Mouse (Mus musculus) neural tube, embryonic 13.5 days (tissue): ENCODE data around the gene Ykt6. TPM values are rescaled to one million over a fixed set of nuclear protein-coding genes. Genes with fewer than 3 reads are reported as not detected.
A peak's percentile ranks its signal among the peaks of the same experiment; 100 is the strongest.
"Not testable (repeated sequence)": the region's sequence is repeated elsewhere in the genome, so short reads cannot be mapped to it uniquely, and the experiment has no call there.

Source experiments
- ATAC-seq: fragments of 200-750 bp; cut with Nextera tagmentation; 2 replicates; pipeline ENCODE4 v1.8.0; 2017; ENCODE audit warnings: low read depth, mild to moderate bottlenecking, moderate TSS enrichment, moderate library complexity
- H3K27ac ChIP-seq: fragments of 300-500 bp; sonication (generic); replicated peaks from 2 replicates; pipeline ENCODE4 v1.5.1; 2015; ENCODE audit warnings: moderate library complexity, mild to moderate bottlenecking, inconsistent platforms
- H3K27me3 ChIP-seq: fragments of 300-500 bp; sonication (generic); 2 replicates; pipeline ENCODE4 v1.6.1; 2015; ENCODE audit warnings: mild to moderate bottlenecking, inconsistent platforms
- H3K36me3 ChIP-seq: fragments of 300-500 bp; sonication (generic); 2 replicates; pipeline ENCODE4 v1.6.1; 2015; ENCODE audit warnings: mild to moderate bottlenecking, inconsistent platforms
- H3K4me1 ChIP-seq: fragments of 300-500 bp; sonication (generic); replicated peaks from 2 replicates; pipeline ENCODE4 v1.6.1; 2015; ENCODE audit warnings: inconsistent platforms
- H3K4me2 ChIP-seq: fragments of 300-500 bp; sonication (generic); 2 replicates; pipeline ENCODE4 v1.6.1; 2015; ENCODE audit warnings: inconsistent platforms, mild to moderate bottlenecking, moderate library complexity
- H3K4me3 ChIP-seq: fragments of 300-500 bp; sonication (generic); 2 replicates; pipeline ENCODE4 v1.5.1; 2015; ENCODE audit warnings: mild to moderate bottlenecking, inconsistent platforms
- H3K9ac ChIP-seq: fragments of 300-500 bp; sonication (generic); 2 replicates; pipeline ENCODE4 v1.6.1; 2015; ENCODE audit warnings: moderate library complexity, mild to moderate bottlenecking, inconsistent platforms
- H3K9me3 ChIP-seq: fragments of 300-500 bp; sonication (generic); 2 replicates; pipeline ENCODE4 v1.6.1; 2016; ENCODE audit warnings: inconsistent platforms
- WGBS: fragments of 180-500 bp; shearing (Covaris S2); methylation state at CpG from one replicate; pipeline ENCODE4 v1.1.7; 2015; 5-methylcytosine and 5-hydroxymethylcytosine counted together
- polyA plus RNA-seq: library from polyadenylated mRNA; unstranded; fragments of >200 nt; fragmentation: Nextera tagmentation; extraction: Ambion mirVana; gene quantifications from 2 replicates; pipeline ENCODE4 v1.2.1, GENCODE M21; 2015

The Ykt6 gene
- polyA plus RNA-seq, 1 experiment from 2014 or later, result 71.2 TPM

GRCm38 (mm10) chr11:6000961-6001682 is 45.6 kb downstream of the Ykt6 start:
- Histone ChIP-seq H3K4me3 (no peak overlapping the region), H3K9ac (peak overlapping the region; percentile 26; the same call in 1 of the 2 replicates), H3K36me3 (no peaks in the 10 kb centered on the region), H3K4me1 (peaks cover 21% of the 10 kb centered on the region), H3K27me3 (peaks cover 11% of the 10 kb centered on the region; the same call in 1 of the 2 replicates), H3K4me2 (no peak overlapping the region), H3K9me3 (no peaks in the 10 kb centered on the region), H3K27ac (0 out of 2 replicates have a peak overlapping the region, but pooled peaks have one; percentile 68)
- no peak for ATAC-seq
- 81% methylated on average over 14 of the region's 14 CpGs for WGBS

DNA sequence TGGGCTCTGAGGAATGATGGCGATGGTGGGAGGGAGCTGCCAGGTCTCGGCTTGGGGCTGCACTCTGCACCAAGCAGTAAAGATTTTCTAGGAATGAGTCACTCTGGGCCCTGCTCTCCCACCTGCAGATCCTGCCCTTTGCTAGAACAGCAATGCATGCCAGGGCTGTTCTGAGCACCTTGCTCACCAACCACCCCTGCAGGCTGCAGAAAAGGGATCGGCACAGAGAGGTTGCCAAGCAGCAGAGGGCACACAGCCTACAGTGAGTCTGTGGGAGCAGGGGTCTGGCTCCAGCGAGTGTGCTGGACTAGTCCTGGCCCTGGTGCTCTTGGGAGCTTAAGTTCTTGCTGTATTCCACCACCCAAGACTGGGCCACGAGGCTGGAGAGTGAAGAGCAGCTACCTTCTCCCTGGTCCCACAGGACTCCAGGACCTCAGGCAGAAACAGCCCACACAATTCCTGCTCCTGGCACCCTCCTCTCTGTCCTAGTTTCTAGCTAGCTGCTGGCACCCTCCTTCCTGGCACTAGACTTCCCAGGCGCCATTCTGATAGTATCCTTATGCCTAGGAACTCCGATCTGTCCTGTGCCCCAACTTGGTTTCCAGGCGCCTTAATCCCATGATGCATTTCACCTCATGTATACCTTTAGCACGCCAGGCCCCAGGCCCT is 46.6 kb downstream of the Ykt6 start:
- H3K27me3 ChIP-seq, result peaks cover 11% of the 10 kb centered on the region; the same call in 1 of the 2 replicates
- no peaks in the 10 kb centered on the region for H3K9me3 ChIP-seq
- ATAC-seq, result no peak
- H3K9ac ChIP-seq, result no peak overlapping the region
- H3K36me3 ChIP-seq, result no peaks in the 10 kb centered on the region
- H3K4me3 ChIP-seq, result no peak overlapping the region
- no peak overlapping the region for H3K4me2 ChIP-seq
- peaks cover 21% of the 10 kb centered on the region for H3K4me1 ChIP-seq
- H3K27ac ChIP-seq, result no peak overlapping the region
- 83% methylated on average over 9 of the region's 9 CpGs for WGBS

DNA sequence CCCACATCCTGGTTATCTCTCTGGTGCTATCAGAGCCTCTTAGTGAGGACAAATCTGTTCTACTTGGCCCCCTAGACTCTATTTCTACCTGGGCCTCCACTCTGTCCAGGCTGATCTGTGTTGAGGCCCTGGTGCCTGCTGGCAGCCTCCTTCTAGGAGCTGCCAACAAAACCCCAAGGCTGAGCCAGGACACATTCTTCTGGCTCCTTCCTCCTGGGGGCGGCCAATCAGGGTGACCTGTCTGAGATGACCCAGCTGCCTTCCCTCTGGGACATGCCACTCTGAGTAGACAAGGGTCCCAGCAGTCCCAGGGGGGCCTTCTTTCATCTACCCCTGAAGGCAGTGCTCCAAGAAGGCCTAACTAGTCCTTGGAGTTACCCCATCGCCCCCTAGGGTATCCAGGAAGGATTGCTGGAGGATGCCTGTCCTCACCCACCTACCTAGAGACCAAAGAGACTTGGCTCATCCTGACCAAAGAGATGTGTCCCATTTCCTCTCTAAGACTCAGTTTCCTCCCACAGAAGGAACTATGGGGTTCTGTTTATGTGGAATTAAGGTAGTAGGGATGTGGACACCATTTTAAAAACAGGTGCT is 47.6 kb downstream of the Ykt6 start:
- no peak overlapping the region for H3K4me3 ChIP-seq
- H3K9ac ChIP-seq, result no peak overlapping the region
- peaks cover 21% of the 10 kb centered on the region for H3K4me1 ChIP-seq
- H3K36me3 ChIP-seq, result no peaks in the 10 kb centered on the region
- H3K9me3 ChIP-seq, result no peaks in the 10 kb centered on the region
- H3K27ac ChIP-seq, result no peak overlapping the region
- H3K27me3 ChIP-seq, result peaks cover 11% of the 10 kb centered on the region; the same call in 1 of the 2 replicates
- WGBS, result 53% methylated on average over 2 of the region's 2 CpGs
- no peak overlapping the region for H3K4me2 ChIP-seq
- ATAC-seq, result no peak

DNA sequence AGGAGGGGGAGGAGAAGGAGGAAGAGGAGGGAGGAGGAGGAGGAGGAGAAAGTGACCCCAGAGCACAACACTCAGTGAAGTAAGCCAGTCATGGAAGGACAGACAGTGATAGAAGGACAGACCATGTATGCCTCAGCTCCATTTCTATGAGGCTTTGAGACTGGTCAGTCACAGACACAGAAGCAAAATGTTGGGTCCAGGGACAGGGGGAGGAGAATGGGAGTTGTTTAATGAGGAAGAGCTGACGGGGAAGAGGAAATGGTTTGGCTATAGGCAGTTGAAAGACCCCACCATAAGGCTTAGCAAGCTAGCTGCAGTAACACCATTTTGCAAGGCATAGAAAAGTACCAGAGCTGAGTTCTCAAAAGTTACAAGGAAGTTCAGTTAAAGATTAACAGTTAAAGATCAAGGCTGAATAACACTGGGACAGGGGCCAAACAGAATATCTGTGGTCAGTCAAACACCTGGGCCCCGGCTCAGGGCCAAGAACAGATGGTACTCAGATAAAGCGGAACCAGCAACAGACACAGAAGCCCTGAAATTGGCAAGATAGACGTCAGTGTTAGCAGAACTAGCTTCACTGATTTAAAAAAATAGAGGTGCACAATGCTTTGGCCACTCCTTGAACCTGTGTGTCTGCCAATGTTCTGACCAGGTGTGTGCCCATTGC is 50.0 kb downstream of the Ykt6 start:
- H3K9ac ChIP-seq, H3K27ac ChIP-seq, H3K9me3 ChIP-seq, H3K36me3 ChIP-seq, H3K4me3 ChIP-seq, H3K4me2 ChIP-seq, ATAC-seq: not testable (repeated sequence)
- Histone ChIP-seq H3K4me1 (peaks cover 10% of the 10 kb centered on the region), H3K27me3 (peaks cover 11% of the 10 kb centered on the region; the same call in 1 of the 2 replicates)
- 38% methylated on average over 1 of the region's 4 CpGs for WGBS

- Histone ChIP-seq H3K4me3 (peak overlapping the region; percentile 42), H3K9ac (peak overlapping the region; percentile 50; the same call in 1 of the 2 replicates), H3K27me3 (peaks cover 11% of the 10 kb centered on the region; the same call in 1 of the 2 replicates), H3K4me2 (peak overlapping the region; percentile 57)
- ATAC-seq, H3K9me3 ChIP-seq, H3K27ac ChIP-seq, H3K36me3 ChIP-seq, H3K4me1 ChIP-seq: not testable (repeated sequence)
- WGBS, result 5% methylated on average over 40 of the region's 44 CpGs
Observed at GRCm38 (mm10) chr11:6006351-6007009, 51.0 kb downstream of the Ykt6 start.

DNA sequence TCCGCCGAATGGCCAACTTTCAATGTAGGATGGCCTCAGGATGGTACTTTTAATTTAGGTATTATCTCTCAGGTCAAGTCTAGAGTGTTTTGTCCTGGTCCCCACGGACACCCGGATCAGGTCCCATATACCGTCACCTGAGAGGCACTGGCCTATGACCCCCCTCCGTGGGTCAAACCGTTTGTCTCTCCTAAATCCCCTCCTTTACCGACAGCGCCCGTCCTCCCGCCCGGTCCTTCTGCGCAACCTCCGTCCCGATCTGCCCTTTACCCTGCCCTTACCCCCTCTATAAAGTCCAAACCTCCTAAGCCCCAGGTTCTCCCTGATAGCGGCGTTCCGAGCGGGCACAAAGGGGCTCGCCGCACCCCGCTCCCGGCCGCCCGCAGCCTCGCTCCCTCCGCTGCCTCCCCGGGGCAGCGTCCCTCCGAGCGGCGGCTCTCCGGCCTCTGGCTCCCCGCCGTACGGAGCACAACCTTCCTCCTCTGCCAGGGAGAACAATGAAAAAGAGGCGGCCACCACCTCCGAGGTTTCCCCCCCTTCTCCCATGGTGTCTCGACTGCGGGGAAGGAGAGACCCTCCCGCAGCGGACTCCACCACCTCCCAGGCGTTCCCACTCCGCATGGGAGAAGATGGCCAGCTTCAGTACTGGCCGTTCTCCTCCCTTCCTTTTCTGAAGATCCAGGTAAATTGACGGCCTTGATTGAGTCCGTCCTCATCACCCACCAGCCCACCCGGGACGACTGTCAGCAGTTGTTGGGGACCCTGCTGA is 51.7 kb downstream of the Ykt6 start:
- H3K36me3 ChIP-seq, H3K9me3 ChIP-seq, H3K4me1 ChIP-seq, H3K27ac ChIP-seq: not testable (repeated sequence)
- H3K27me3 ChIP-seq, result peaks cover 11% of the 10 kb centered on the region; the same call in 1 of the 2 replicates
- peak overlapping the region; percentile 66 for H3K9ac ChIP-seq
- 7% methylated on average over 23 of the region's 49 CpGs for WGBS
- peak overlapping the region; percentile 57 for H3K4me2 ChIP-seq
- H3K4me3 ChIP-seq, result peak overlapping the region; percentile 42
- peak; percentile 82 for ATAC-seq

DNA sequence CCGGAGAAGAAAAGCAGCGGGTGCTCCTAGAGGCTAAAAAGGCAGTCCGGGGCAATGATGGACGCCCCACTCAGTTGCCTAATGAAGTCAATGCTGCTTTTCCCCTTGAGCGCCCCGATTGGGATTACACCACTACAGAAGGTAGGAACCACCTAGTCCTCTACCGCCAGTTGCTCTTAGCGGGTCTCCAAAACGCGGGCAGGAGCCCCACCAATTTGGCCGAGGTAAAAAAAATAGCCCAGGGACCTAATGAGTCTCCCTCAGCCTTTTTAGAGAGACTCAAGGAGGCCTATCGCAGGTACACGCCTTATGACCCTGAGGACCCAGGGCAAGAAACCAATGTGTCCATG is 52.3 kb downstream of the Ykt6 start:
- not testable (repeated sequence) for H3K27ac ChIP-seq, H3K36me3 ChIP-seq, H3K4me1 ChIP-seq, H3K9me3 ChIP-seq, ATAC-seq
- Histone ChIP-seq H3K9ac (peak overlapping the region; percentile 66), H3K27me3 (peaks cover 11% of the 10 kb centered on the region; the same call in 1 of the 2 replicates), H3K4me2 (peak overlapping the region; percentile 57), H3K4me3 (peak overlapping the region; percentile 42)
- WGBS, result 27% methylated on average over 12 of the region's 13 CpGs

- H3K4me3 ChIP-seq, H3K4me2 ChIP-seq, H3K9ac ChIP-seq, H3K27ac ChIP-seq, H3K27me3 ChIP-seq, H3K9me3 ChIP-seq, H3K4me1 ChIP-seq, ATAC-seq, H3K36me3 ChIP-seq: not testable (repeated sequence)
- WGBS, result 94% methylated on average over 4 of the region's 18 CpGs
Observed at GRCm38 (mm10) chr11:6010751-6011482, 55.4 kb downstream of the Ykt6 start.

GRCm38 (mm10) chr11:6011879-6012278 is 56.4 kb downstream of the Ykt6 start:
- H3K4me1 ChIP-seq, result peaks cover 4% of the 10 kb centered on the region; the same call in 1 of the 2 replicates
- H3K27me3 ChIP-seq, result no peaks in the 10 kb centered on the region
- no peak overlapping the region for H3K9ac ChIP-seq
- no peak overlapping the region for H3K4me2 ChIP-seq
- H3K27ac ChIP-seq, result no peak overlapping the region
- WGBS, result 98% methylated on average over 3 of the region's 3 CpGs
- no peak overlapping the region for H3K4me3 ChIP-seq
- 0 out of 2 replicates have a peak, but pooled peaks cover 3% of the 10 kb centered on the region for H3K9me3 ChIP-seq
- peaks cover 7% of the 10 kb centered on the region for H3K36me3 ChIP-seq
- no peak for ATAC-seq

DNA sequence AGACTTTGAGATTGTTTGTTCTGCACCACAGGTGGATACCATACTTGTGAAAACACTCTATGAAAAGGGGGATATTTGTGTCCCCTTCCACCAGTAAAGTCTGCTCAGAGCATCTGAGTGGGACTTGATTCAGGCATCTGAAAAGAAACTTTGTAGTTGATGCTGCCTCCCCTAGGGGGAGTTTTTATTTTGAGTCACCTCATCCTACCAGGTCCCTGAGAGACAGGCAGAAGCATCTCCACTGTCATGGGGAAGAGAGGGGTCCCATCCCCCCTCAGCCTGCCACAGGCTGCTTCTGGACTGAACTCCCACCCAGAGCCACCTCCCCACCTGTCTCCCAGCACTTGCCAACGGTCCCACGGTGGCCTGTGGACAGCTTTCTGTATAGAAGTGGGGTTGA is 57.9 kb downstream of the Ykt6 start:
- no peak overlapping the region for H3K27ac ChIP-seq
- ATAC-seq, result no peak
- peaks cover 7% of the 10 kb centered on the region for H3K36me3 ChIP-seq
- no peak overlapping the region for H3K9ac ChIP-seq
- no peak overlapping the region for H3K4me3 ChIP-seq
- WGBS, result 68% methylated on average over 2 of the region's 2 CpGs
- H3K9me3 ChIP-seq, result 0 out of 2 replicates have a peak, but pooled peaks cover 3% of the 10 kb centered on the region
- peaks cover 4% of the 10 kb centered on the region; the same call in 1 of the 2 replicates for H3K4me1 ChIP-seq
- H3K4me2 ChIP-seq, result no peak overlapping the region
- no peaks in the 10 kb centered on the region for H3K27me3 ChIP-seq
